In the genomic region with DNA sequence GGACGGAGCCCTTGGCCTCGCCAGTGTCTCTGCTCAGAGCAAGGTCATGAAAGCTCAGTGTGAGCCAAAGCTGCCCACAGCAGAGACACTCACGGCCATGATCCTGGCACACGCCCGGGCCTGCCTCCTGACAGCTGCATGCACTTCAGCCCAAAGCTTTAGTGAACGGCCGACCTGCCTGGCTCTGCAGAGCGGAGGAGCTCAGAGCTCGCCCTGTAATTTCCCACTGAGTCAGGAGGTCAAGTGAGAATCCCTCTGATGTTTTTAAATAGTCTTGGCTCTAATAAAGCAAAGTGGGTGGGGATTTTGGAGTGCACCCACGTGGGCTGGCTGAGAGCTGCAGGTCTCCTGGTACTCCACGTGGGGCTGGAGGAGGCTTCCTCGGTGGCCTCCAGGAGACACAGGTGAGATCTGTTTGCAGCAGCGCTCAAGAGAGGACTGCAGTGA, we compare ENCODE assay signal across 9 mouse cellular contexts. TPM values are rescaled to one million over a fixed set of nuclear protein-coding genes. Genes with fewer than 3 reads are reported as not detected.
DNase-seq lines count a peak whose midpoint lies in the region; ATAC-seq and TF ChIP-seq lines count a peak whose summit lies in the region.
"Had no signal": no experiment of that assay in that cellular context is flagged by ENCODE, and none has a peak within 500 bp of the region (broad histone marks: within the 10 kb centered on the region; RNA-seq: fewer than 3 reads in every experiment).

No protein-coding gene starts in this region.

- peak overlapping the region; percentile 87 for H3K27ac ChIP-seq in heart, postnatal 0 days (ENCODE audit: low read depth)
- no peak overlapping the region for H3K27ac ChIP-seq in lung, postnatal 0 days (ENCODE audit: low read length)
- H3K27ac ChIP-seq: liver, embryonic 15.5 days had no signal

- TF ChIP-seq EP300 in heart, postnatal 0 days (IDR thresholded peaks at IDR 0.05; ENCODE audit: low read depth): 0 out of 2 replicates have a peak, but pooled peaks have one; percentile 42
- TF ChIP-seq EP300 in lung, postnatal 0 days (IDR thresholded peaks at IDR 0.05): no peak

- no peak overlapping the region for H3K9ac ChIP-seq in heart, postnatal 0 days (replicated peaks; ENCODE audit: low read depth, low read length)
- no peak overlapping the region for H3K9ac ChIP-seq in lung, postnatal 0 days (replicated peaks; ENCODE audit: low read depth)
- H3K9ac ChIP-seq: liver, embryonic 15.5 days had no signal

- peak overlapping the region; percentile 36 for H3K4me2 ChIP-seq in heart, postnatal 0 days (ENCODE audit: low read depth, low read length)
- no peak overlapping the region for H3K4me2 ChIP-seq in lung, postnatal 0 days (replicated peaks; ENCODE audit: low read depth, low read length)
- H3K4me2 ChIP-seq: liver, embryonic 15.5 days had no signal

- 30% methylated on average over 13 of the region's 13 CpGs for WGBS in heart, postnatal 0 days
- 22% methylated on average over 13 of the region's 13 CpGs for WGBS in lung, postnatal 0 days

- no peak for TF ChIP-seq CTCF in heart, postnatal 0 days (IDR thresholded peaks at IDR 0.05; ENCODE audit: low read depth)
- TF ChIP-seq CTCF in lung, postnatal 0 days (IDR thresholded peaks at IDR 0.05): no peak

- H3K9me3 ChIP-seq in heart, postnatal 0 days (replicated peaks; ENCODE audit: control insufficient read depth, low read length): no peaks in the 10 kb centered on the region
- no peaks in the 10 kb centered on the region for H3K9me3 ChIP-seq in lung, postnatal 0 days (ENCODE audit: low read length)
- H3K9me3 ChIP-seq: liver, embryonic 15.5 days had no signal

- H3K4me3 ChIP-seq in heart, postnatal 0 days (ENCODE audit: low read depth, low read length): no peak overlapping the region
- H3K4me3 ChIP-seq in lung, postnatal 0 days (ENCODE audit: low read depth, low read length): no peak overlapping the region
- H3K4me3 ChIP-seq: liver, embryonic 15.5 days had no signal

- peak; percentile 94 for ATAC-seq in heart, postnatal 0 days (ENCODE audit: insufficient read depth, low read depth)
- peak; percentile 67 for ATAC-seq in lung, postnatal 0 days
- no peak for ATAC-seq in activated CD4-positive, CD25-positive, alpha-beta regulatory T cell, adult 4 months

- no peaks in the 10 kb centered on the region for H3K36me3 ChIP-seq in heart, postnatal 0 days (replicated peaks; ENCODE audit: control insufficient read depth, insufficient read depth, low read length)
- no peaks in the 10 kb centered on the region for H3K36me3 ChIP-seq in lung, postnatal 0 days (ENCODE audit: insufficient read depth, low read length)
- H3K36me3 ChIP-seq: liver, embryonic 15.5 days had no signal

- 0 out of 2 replicates have a peak, but pooled peaks cover 5% of the 10 kb centered on the region for H3K27me3 ChIP-seq in heart, postnatal 0 days (ENCODE audit: control insufficient read depth, insufficient read depth, low read length)
- H3K27me3 ChIP-seq in lung, postnatal 0 days (replicated peaks; ENCODE audit: insufficient read depth, low read length): no peaks in the 10 kb centered on the region
- H3K27me3 ChIP-seq: liver, embryonic 15.5 days had no signal

- no peaks in the 10 kb centered on the region for H3K4me1 ChIP-seq in heart, postnatal 0 days (ENCODE audit: control insufficient read depth, insufficient read depth)
- no peaks in the 10 kb centered on the region for H3K4me1 ChIP-seq in lung, postnatal 0 days (ENCODE audit: insufficient read depth, low read depth, low read length)
- H3K4me1 ChIP-seq: liver, embryonic 15.5 days had no signal

- DNase-seq in urinary bladder, postnatal 36 days (ENCODE audit: low spot score in 2 of 2): peak; percentile 14 to 31
- DNase-seq in urinary bladder, postnatal 10 days (ENCODE audit: low spot score): no peak
- DNase-seq in fibroblast of lung, adult 2 months (ENCODE audit: low read depth): peak; percentile 77
- DNase-seq in heart, postnatal 0 days (ENCODE audit: low spot score): peak; percentile 87
- peak; percentile 32 for DNase-seq in lung, postnatal 0 days (ENCODE audit: low spot score)
- DNase-seq in testis, postnatal 10 days (ENCODE audit: low spot score): peak; percentile 71
- no peak for DNase-seq in layer of hippocampus, adult 18-20 months (ENCODE audit: low spot score in 2 of 2)

RNA-seq across cellular contexts. Expression of a gene that starts 3.3 kb away (rescaled TPM):
- not detected in 2 replicates for total RNA-seq in heart, postnatal 0 days (2014; rRNA removed; ENCODE audit: low replicate concordance)
- 0.11 TPM in 1 of 2 replicates, not detected in the other for polyA plus RNA-seq in heart, postnatal 0 days (2015; fragmentation: Nextera tagmentation; extraction: Ambion mirVana)
- not detected in 2 replicates for polyA plus RNA-seq in lung, postnatal 0 days (2015; fragmentation: Nextera tagmentation; extraction: Ambion mirVana)
- polyA plus RNA-seq in activated CD4-positive, CD25-positive, alpha-beta regulatory T cell, adult 4 months (2017; shearing (Covaris generic)): not detected
- total RNA-seq in layer of hippocampus, adult 18-20 months (2021): not detected
- polyA plus RNA-seq: liver, embryonic 15.5 days had no signal

Comparison
In these comparisons a context has a peak if more than half of its experiments do, and no peak if none do; other contexts are left out.
1. DNase-seq: peak in urinary bladder, postnatal 36 days (2 of 2), fibroblast of lung, adult 2 months (single experiment), heart, postnatal 0 days (single experiment), lung, postnatal 0 days (single experiment) and testis, postnatal 10 days (single experiment); none in urinary bladder, postnatal 10 days (single experiment) and layer of hippocampus, adult 18-20 months (0 of 2).